Mouse (Mus musculus): ENCODE measurements at regions not wholly inside any gene's neighbourhood (a gene's known extent, or its start where the extent isn't known, plus 50 kb on each side); places are given as distances from the start of the nearest gene placed in this dataset.

- peak in 1 of 2 experiments; percentile 44 for DNase-seq
Observed at GRCm38 (mm10) chr3:14381421-14381992, 99.0 kb upstream of the Slc7a12 start.

DNA sequence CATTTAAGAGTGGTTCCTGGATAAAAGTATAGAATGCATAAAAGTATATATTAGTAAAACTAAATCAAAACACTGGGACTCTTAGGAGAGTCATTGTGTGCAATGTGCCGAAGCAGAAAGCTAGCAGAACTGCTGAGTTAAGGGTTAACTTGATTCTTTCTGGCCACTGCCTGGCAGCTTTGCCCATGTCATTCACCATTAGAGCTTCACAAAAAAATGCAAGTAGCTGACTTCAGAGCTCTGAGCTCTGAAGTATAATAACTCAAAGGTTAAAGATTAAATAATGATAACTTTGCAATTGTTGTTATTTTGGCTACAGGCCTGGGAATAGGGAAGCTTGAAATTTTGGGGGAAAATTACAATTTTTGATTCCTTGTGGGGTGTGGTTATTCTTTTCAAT, 89.8 kb upstream of the Slc7a12 start:
- no peak for DNase-seq

DNA sequence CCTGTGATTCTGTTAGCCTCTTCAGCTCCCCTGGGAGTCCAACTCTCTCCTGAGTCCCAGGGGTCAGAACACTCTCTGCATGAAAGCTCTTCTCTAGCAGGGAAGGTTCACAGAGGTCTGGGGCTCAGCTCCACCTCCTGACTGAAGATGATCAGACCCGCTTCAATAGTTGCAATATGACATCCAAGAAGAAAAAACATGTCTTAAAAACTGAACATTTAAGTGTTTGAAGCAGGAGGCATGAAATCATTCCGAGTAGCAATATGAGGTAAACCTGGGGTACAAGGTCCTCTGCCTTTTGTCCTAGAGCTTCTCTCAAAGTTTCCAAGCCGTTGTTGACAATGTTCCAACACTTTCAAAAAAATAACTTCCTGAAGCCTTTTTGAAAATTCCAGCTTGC, 81.8 kb upstream of the Slc7a12 start:
- no peak for DNase-seq

DNA sequence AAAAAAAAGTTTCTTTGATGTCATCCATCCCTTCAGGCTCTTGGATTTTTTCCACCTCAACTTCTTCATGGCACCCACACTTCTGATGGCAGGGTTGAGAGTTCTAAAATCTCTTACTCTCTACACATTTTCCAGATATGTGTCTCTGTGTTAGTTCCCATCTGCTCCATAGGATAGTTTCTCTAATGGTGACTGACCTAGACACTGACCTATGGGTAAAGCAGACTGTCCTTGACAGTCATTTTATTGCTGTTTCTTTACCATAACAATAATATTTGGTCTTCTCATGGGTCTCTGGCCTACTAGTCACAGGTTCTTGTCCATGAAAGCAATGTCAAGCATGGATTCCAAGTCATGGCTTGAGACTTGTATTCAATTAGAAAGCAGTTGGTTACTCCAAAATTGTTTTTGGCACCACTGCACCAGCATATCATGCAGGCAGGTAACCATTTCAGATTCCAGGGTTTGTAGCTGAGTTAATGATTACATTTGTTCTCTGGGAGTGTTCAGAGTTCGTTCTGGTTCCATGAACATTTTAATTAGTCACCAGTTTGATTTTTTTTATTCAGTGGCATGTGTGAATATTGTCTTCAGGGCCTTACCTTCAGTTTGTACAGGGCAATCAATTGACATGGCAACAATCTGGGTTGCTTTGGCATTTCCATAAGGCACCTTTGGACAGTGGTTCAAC, 71.9 kb upstream of the Slc7a12 start:
- DNase-seq = no peak

Data from spleen, adult 18-20 months (tissue).